Mouse (Mus musculus) frontal cortex, postnatal 10 days (tissue): ENCODE measurements around the gene Mrtfa.
"Not testable (repeated sequence)": the region's sequence is repeated elsewhere in the genome, so short reads cannot be mapped to it uniquely, and the experiment has no call there.

Experiments used
- DNase-seq, 2 experiments: peaks; one replicate each; pipeline ENCODE4 v3.0.0; 2022; ENCODE audit warnings: low spot score in 2 of 2, mixed read lengths in 1 of 2

Mrtfa gene

DNA sequence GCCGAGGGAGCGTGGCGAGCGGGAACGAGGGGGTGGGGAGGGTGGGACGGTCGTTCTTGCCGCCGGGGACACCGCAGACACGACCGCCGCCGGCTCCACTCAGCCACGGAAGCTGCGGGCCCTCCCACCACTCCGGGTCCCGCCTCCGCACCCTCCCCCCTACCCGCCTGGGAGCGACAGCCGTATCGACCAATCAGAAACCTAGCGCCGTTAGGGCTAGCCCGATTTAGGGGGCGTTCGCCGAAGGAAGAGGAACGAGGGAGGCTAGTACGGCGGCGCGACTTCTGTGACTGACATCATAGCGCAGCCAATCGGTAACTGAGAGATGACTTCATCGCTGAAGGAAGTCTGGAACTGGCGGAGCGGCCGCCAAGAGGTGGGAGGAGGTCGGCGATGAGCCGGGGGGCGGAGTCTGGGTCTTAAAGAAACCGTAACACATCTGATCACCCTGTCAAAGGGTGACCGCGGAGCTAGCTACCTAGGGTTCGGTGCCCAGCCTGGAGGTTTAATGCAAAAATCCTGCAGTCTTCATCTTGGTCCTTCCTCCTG lies at the start of gene Mrtfa:
Gene Mrtfa (minus strand): TSS at position 128 of the 549 bp plus-strand sequence.
- DNase-seq, result peak; percentile 99

GRCm38 (mm10) chr15:81239794-81240343 lies 49.3 kb upstream of the Mrtfa start:
- no peak for DNase-seq

- no peak for DNase-seq
Measured at GRCm38 (mm10) chr15:81239261-81239660, 48.7 kb upstream of the Mrtfa start.

DNA sequence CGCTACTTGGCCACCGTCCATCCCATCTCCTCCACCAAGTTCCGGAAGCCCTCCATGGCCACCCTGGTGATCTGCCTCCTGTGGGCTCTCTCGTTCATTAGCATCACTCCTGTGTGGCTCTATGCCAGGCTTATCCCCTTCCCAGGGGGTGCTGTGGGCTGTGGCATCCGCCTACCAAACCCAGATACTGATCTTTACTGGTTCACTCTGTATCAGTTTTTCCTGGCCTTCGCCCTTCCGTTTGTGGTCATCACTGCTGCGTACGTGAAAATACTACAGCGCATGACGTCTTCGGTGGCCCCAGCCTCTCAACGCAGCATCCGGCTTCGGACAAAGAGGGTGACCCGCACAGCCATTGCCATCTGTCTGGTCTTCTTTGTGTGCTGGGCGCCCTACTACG lies 46.9 kb upstream of the Mrtfa start:
- DNase-seq, result no peak

DNA sequence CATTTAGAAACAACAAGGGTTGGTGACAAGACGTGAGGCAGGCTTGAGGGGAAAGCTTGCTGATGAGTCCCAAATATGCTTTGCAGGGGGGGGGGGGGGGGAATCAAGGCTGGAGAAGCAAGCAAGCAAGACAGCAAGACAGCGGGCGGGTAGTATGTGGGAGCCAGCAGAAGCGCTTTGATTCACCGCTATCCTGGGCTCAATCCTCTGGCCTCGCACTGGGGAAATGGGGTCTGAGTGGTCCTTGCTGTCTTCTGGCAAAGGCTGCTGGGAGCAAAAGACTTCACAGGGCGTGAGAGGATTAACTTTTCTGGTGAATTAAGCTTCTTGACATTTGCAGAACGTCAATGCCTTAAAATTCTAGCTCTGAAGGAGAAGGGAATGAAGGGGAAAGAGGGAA lies 45.5 kb upstream of the Mrtfa start:
- DNase-seq, result no peak

DNA sequence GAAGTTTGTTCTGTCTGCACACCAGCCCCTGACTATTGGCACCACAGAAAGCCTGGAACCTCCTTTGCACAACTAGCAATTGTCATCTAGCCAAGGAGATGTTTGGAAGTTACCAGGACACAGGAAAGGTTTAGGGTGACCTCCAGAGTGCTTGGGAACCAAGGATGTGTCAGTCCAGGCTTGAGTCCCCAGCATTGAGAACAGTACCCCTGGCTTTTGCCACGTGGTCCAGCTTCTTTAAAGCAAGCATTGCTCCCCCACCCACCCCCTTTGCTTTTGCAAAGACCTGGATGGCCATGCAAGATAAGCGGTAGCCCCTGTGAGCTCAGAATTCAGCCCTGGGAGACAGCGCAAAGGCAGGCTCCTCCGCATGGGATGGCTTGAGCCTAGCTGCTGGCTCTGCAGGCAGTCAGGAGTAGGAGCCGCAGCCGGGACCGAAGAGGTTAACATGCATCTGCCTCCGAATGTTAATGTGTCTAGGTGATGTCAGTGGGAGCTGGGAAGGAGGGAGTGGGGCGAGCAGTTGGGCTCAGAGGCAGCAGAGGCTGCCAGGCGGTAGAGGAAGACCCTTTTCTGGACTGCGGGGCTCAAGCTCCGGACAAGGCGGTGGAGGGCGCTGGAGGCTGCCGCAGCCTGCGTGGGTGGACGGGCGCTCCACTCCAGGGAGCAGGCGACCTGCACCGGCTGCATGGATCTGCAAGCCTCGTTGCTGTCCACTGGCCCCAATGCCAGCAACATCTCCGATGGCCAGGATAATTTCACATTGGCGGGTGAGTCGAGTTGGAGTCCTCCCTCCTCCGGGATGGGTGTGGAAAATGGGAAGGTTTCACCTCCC lies 44.7 kb upstream of the Mrtfa start, which contains the start of gene Mchr1:
Gene Mchr1 (plus strand): TSS at position 414 of the 835 bp plus-strand sequence.
- DNase-seq, result peak; percentile 68 to 73

DNA sequence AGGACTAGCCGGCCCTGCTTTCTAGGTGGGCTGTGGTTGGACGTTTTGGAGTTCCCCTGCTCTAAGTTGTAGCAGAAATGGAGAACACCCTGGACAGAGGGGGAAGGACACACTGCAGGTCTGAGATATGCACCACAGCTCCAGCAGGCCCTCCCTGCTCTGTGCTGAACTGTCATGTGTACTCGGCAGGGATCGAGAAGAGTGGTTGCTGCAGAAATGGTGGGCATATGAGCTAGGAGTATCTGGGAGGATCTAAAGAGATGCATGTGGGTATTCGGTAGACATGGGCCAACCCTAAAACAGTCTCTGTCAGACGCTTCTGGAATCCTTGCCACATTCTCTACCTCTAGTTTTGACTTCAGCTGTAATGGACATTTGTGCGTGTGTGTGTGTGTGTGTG lies 40.8 kb upstream of the Mrtfa start:
- DNase-seq, result no peak

- no peak for DNase-seq
Measured at GRCm38 (mm10) chr15:81229791-81230190, 39.2 kb upstream of the Mrtfa start.

DNA sequence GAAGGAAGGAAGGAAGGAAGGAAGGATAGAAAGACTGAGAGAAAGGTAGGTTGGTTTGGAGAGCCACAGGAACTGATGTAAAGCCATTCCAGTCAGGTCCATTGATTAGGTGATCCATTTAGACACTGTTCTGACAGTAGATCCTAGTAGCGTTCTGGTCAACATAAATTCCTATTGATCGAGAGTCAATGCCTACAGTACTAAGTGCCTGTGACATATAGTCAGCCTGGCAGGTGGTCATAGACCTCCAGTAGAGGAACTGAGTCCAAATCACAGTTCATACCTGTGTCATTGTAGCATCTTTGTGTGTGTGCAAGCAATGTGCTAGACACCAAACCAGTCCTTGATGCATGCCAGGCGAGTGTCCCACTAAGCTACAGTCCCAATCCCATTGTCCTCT lies 37.7 kb upstream of the Mrtfa start:
- DNase-seq, result no peak

DNA sequence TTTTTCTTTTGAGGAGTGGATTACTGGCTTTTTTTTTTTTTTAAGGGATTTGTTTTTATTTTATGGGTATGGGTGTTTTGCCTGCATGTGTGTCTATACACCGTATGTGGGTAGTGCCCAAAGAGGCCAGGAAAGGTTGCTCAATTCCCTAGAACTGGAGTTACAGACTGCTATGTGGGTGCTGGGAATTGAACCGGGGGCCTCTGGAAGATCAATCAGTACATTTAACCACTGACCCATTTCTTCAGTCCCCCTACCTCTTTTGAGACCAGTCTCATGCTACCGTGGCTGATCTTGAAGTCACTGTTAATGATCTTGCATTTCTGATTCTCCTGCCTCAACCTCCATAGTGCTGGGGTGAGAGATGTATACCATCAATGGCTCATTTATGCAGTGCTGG lies 36.7 kb upstream of the Mrtfa start:
- no peak for DNase-seq

- DNase-seq, result no peak
Measured at GRCm38 (mm10) chr15:81226796-81227195, 36.2 kb upstream of the Mrtfa start.

GRCm38 (mm10) chr15:81225732-81226131 lies 35.2 kb upstream of the Mrtfa start:
- no peak for DNase-seq

GRCm38 (mm10) chr15:81225016-81225415 lies 34.5 kb upstream of the Mrtfa start:
- DNase-seq, result no peak

- no peak for DNase-seq
Measured at GRCm38 (mm10) chr15:81221446-81221845, 30.9 kb upstream of the Mrtfa start.

DNA sequence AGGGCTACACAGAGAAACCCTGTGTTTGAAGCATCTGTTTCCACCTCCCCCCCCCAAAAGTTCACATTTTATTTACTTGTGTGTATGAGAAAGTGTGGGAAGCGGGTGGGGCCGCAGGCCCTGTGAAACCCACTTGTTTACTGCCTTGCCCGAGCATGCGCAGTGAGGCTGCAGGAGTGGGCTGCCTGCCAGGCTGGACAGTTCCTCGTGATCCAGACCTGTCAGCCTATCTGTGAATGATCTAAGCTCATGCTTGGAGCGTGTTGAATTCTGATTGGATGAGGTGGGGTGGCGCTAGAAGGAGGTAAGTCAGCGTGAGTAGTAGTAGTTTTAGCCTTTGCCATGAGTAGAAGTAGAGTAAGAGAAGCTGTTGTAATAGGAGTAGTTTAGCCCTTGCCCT lies 29.5 kb upstream of the Mrtfa start:
- DNase-seq, result not testable (repeated sequence)

GRCm38 (mm10) chr15:81219054-81219453 lies 28.5 kb upstream of the Mrtfa start:
- no peak for DNase-seq

GRCm38 (mm10) chr15:81216906-81217653 lies 26.5 kb upstream of the Mrtfa start:
- DNase-seq, result peak in 1 of 2 experiments; percentile 34

DNA sequence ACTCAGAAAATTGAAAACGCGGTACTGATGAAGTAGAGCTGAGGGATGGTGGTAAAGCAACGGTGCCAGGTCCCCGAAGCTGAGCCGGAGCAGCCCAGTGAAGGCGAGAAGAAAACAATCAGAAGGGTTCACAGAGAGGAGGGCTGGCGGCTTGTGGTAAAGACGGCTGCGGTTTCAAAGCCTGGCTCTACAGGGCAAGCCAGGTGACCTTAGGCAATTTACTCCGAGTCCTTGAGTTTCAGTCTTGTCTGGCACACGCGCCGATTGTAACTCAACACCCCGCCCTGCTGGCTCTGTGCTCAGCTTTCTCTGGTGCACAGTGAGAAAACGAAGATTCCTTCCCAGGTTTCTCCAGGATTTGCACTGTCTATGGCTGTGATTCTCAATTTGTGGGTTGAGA lies 22.4 kb upstream of the Mrtfa start:
- DNase-seq, result no peak

GRCm38 (mm10) chr15:81210496-81210895 lies 19.9 kb upstream of the Mrtfa start:
- no peak for DNase-seq

GRCm38 (mm10) chr15:81202462-81202861 lies 11.9 kb upstream of the Mrtfa start:
- DNase-seq, result no peak

DNA sequence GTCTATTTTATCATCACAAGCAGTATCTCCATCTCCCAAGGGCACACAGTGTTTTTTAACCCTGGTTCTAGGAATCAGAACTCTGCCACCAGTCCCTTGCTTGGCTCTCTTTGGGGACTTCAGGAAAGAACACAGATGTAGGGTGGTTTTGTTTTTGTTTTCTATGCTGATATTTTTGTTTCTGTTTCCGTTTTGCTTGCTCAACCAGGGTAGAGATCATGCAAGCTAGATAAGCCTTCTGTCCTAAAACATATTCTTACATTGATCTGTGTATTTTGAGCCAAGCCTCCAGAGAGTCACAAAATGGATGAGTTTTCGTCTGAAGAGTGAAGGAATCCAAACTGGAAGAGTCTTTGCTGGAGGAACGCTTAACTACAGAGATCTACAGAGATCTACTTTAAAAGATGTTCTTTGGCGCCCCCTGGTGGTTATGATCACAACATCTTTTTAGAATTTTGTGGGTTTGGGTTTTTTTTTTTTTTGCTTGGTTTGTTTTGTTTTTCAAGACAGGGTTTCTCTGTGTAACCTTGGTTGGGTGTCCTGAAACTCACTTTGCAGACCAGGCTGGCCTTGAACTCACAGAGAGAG lies 8.9 kb upstream of the Mrtfa start:
- peak in 1 of 2 experiments; percentile 48 for DNase-seq

GRCm38 (mm10) chr15:81198447-81198846 lies 7.9 kb upstream of the Mrtfa start:
- DNase-seq, result no peak
